Mouse (Mus musculus) kidney, postnatal 25 days (tissue): Measurements from ENCODE around the gene Myadml2.

Source experiments
- DNase-seq, 2 experiments: peaks; one replicate each; pipeline ENCODE4 v3.0.0; 2021; ENCODE audit warnings: mixed read lengths in 2 of 2

The Myadml2 gene

GRCm38 (mm10) chr11:120608241-120609034, 39.5 kb downstream of the Myadml2 start, which contains the start of gene Npb:
Gene Npb (plus strand): TSS chr11:120608477.
- peak in 1 of 2 experiments; percentile 55 for DNase-seq

DNA sequence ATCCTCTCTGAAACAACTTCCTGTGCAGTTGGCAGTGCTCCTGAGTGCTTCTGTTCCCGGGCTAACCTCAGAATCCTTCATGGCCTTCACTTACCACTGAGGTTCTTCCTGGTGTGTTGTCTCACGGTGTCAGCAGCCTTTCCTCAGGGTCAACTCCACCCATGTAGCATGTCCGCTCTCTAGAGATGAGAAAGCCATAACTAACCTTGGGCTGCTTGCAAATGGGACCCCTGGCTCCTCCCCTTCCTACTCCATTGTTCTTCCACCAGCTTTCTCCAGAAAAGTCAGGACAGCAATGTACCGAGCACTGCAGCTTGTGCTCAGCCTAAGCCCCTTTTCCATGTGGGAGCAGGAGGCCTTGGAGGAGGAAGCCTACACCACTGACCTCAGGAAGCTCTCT, 41.2 kb downstream of the Myadml2 start:
- no peak for DNase-seq

DNA sequence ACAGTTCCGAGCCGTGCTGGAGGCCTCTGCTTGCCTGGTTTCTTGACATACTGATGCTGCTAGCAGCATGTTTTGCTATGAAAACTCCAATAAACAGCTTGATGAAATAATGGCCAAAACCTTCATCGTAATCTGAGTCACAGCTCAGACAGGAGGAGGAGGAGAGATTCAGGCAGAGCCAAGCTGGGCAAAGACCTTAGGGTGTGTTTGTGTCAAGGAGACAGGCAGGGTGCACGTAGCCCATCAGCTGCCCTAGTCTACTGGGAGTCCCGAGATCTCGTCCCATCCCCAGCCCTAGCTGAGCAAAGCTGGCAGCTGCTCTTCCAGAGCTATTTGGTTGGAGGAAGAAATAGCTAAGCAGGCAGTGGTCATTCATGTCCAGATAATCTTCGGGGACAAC, 42.3 kb downstream of the Myadml2 start:
- no peak for DNase-seq

DNA sequence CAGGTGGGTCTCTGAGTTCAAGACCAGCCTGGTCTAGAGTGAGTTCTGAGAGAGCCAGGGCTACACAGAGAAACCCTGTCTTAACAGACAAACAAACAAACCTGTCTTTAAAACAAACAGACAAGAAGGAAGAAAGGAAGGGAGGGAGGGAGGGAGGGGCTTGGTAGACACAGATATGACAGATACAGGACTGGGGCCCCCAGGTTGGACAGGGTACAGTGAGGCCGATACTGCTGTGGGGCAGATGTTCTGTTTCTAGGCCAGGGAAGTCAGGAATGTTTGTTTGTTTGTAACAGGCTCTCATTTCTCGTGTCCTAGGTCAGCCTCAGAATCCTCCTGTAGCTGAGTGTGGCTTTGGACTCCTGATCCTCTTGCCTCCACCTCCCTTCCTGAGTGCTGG, 44.4 kb downstream of the Myadml2 start:
- DNase-seq: no peak

- no peak for DNase-seq
These were observed 47.2 kb downstream of the Myadml2 start for GRCm38 (mm10) chr11:120600716-120601115.

DNA sequence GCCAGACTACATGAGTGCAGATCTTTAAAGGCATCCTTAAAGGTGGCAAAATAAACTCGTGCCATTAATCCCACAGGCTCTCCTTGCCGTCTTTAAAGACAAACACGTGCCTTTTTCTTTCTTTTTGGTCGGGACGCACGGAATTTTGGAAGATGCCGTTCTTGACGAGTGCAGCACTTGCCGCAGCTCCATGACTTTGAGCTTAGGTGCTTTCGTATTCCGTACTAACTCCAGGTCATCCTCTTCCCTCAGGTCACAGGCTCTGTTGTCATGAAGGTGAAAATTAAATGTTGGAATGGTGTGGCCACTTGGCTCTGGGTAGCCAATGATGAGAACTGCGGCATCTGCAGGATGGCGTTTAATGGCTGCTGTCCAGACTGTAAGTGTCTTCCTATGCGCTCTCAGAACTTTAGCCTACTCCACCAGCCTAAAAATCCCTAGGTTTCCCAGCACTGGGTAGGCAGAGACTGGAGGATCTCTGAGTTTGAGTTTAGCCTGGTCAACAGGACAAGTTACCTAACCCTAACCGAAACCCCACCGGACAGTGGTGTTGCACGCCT, 48.9 kb downstream of the Myadml2 start:
- no peak for DNase-seq

DNA sequence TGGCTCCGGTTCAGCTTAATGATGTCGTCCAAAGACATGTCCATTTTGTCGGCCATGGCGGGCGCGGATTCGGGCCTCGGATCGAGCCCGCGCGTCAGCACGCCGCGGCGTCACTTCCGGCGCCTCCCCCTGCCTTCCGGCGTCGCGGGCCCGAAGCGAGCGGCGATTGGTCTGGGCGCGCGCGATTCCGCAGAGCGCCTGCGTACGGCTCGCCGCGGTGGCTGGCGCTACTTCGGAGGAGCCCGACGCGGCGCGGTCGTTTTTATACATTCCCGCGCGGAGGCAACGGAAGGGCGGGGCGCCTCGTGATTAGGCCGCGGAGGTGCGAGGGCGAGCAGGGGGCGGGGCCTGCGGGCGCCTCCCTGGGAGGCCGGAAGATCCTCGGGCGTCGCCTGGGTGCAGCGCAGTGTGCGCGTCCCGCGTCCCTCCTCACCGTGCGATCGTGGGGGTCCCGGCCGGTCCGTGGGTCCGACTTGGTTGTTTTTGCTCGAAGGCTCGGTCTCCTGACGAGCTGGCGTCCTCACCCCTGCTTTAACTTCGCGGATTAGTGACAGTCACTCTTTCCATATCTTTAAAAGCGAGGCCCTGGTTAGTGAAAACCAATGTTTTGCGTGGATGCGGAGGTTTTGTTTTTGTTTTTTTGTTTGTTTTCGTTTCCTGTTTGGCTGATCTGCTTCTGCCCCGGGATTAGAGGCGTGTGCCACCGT, 49.5 kb downstream of the Myadml2 start, which contains the start of the genes Alyref and Anapc11:
Gene Alyref (minus strand): TSS at position 83 of the 707 bp plus-strand sequence.
Gene Anapc11 (plus strand): TSS at position 139 of the 707 bp plus-strand sequence.
- peak; percentile 92 to 97 for DNase-seq

DNA sequence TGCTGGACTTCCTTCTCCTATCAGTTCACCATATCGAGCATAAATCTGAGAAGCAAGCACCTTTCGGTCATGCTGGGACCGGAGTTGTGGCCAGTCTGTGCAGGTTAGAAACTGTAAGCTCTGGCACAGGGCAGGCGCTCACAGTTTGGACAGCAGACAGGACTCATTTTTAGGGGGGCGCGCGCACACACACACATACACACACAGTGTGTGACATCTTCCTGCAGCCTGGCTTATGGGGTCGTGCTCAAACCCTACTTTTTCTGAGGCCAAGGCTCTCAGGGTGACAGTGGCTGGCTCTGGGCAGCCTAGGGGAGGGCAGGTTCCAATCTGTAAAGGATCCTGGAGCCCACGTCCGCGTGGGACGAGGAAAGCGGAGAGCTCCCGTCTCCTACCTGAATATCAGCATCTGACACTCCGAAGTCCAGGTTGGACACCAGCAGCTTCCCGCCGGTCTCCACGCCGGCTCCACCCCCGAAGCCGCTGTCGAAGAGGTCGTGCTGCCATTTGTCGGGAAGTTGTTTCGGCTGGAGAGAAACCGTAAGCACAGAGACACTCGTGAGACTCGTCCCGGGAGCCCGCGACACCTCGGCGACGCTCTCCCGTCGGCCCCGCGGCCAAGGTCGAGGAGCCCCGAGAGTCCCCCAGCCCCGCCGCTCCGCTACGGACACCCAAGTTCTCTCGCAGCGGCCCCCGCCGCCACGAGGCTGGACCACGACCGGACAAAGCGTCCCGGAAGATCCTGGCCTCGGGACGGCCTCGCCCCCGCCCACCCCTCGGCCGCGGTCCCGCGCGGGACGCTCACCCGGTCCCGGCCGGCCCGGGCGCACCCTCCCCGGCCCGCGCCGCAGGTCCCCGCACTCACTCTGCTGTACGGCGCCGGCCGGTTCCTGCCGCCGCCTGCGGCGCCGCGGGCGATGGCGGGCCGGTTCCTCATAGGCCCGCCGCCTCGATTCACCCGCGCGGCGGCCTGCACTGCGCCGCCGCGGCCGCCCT, 50.4 kb downstream of the Myadml2 start:
- DNase-seq: peak in 1 of 2 experiments; percentile 66
